Comparison of ENCODE assay signal across 8 mouse cellular contexts in the genomic region with DNA sequence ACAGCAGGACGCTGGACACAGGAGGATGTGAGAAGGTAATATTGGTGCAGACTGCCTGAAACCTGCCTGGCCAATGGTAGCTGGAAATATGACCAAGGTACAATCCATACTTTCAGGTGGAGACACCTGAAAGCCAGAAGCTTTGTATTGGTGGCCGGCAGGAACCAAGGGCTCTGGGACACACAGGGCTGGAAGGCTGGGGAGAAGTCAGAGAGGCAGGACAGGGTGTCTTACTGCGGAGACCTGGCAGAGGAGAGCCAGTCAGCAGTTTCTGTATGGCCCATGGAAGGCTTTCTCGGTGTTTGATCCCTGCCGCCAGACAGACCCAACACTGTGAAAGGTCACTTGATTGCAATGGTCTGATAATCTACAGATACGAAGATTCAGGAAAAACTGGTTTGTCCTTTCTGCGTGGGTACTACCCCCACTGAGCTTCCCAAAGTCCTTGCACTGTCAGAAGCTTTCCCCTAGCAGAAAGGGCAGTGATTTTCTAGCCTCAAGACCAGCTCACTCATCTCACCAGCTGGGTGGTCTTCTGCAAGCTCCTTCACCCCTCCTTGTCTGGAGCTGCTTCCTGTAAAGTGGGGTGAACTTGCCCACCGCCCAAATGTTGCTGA. TPM values are rescaled to one million over a fixed set of nuclear protein-coding genes. Genes with fewer than 3 reads are reported as not detected.
DNase-seq lines count a peak whose midpoint lies in the region; ATAC-seq and TF ChIP-seq lines count a peak whose summit lies in the region.

No protein-coding gene starts in this region.

- peak overlapping the region; percentile 72 for H3K27ac ChIP-seq in kidney, embryonic 15.5 days
- H3K27ac ChIP-seq in bone marrow macrophage, adult 2 months (ENCODE audit: insufficient read depth, low read depth, low read length): no peak overlapping the region
- no peak overlapping the region for H3K27ac ChIP-seq in hindbrain, embryonic 11.5 days (ENCODE audit: low read depth, low read length)
- H3K27ac ChIP-seq in midbrain, embryonic 12.5 days (replicated peaks): 0 out of 2 replicates have a peak overlapping the region, but pooled peaks have one; percentile 79

- no peak for DNase-seq in kidney, adult 11 months
- no peak for DNase-seq in hindbrain, embryonic 11.5 days (ENCODE audit: low spot score)
- no peak for DNase-seq in left cerebral cortex, postnatal 14 days (ENCODE audit: low spot score in 2 of 2)
- DNase-seq in left cerebral cortex, postnatal 25 days (ENCODE audit: low spot score in 2 of 2): no peak
- DNase-seq in frontal cortex, adult 2 months (ENCODE audit: extremely low spot score in 1 of 2, low spot score in 1 of 2): no peak

- H3K9ac ChIP-seq in kidney, embryonic 15.5 days: peak overlapping the region; percentile 56
- peak overlapping the region; percentile 73 for H3K9ac ChIP-seq in hindbrain, embryonic 11.5 days (ENCODE audit: low read depth, low read length)
- H3K9ac ChIP-seq in midbrain, embryonic 12.5 days (replicated peaks): peak overlapping the region; percentile 66; the same call in 1 of the 2 replicates

- peak overlapping the region; percentile 91 for H3K4me2 ChIP-seq in kidney, embryonic 15.5 days
- peak overlapping the region; percentile 97 for H3K4me2 ChIP-seq in hindbrain, embryonic 11.5 days (replicated peaks; ENCODE audit: low read depth, low read length)
- H3K4me2 ChIP-seq in midbrain, embryonic 12.5 days (replicated peaks): peak overlapping the region; percentile 95

- no peaks in the 10 kb centered on the region for H3K36me3 ChIP-seq in kidney, embryonic 15.5 days
- H3K36me3 ChIP-seq in hindbrain, embryonic 11.5 days (ENCODE audit: control insufficient read depth, insufficient read depth, low read length): no peaks in the 10 kb centered on the region
- no peaks in the 10 kb centered on the region for H3K36me3 ChIP-seq in midbrain, embryonic 12.5 days

- TF ChIP-seq CTCF in bone marrow macrophage, adult 2 months (IDR thresholded peaks at IDR 0.05; ENCODE audit: low read depth, low read length): no peak

- TF ChIP-seq POLR2A in bone marrow macrophage, adult 2 months (IDR thresholded peaks at IDR 0.05; ENCODE audit: borderline replicate concordance, low read depth, low read length): no peak

- peak overlapping the region; percentile 60 for H3K4me3 ChIP-seq in kidney, embryonic 15.5 days (replicated peaks)
- peak overlapping the region; percentile 72 for H3K4me3 ChIP-seq in bone marrow macrophage, adult 2 months (ENCODE audit: insufficient read depth, low read length)
- peak overlapping the region; percentile 62 for H3K4me3 ChIP-seq in hindbrain, embryonic 11.5 days (ENCODE audit: low read depth, low read length)
- H3K4me3 ChIP-seq in midbrain, embryonic 12.5 days: peak overlapping the region; percentile 70

- H3K4me1 ChIP-seq in kidney, embryonic 15.5 days: peaks cover 22% of the 10 kb centered on the region
- H3K4me1 ChIP-seq in bone marrow macrophage, adult 2 months (ENCODE audit: control insufficient read depth, insufficient read depth, low read length): peaks cover 6% of the 10 kb centered on the region; the same call in 1 of the 2 replicates
- no peaks in the 10 kb centered on the region; the same call in 1 of the 2 replicates for H3K4me1 ChIP-seq in hindbrain, embryonic 11.5 days (replicated peaks; ENCODE audit: control insufficient read depth, insufficient read depth, low read length)
- H3K4me1 ChIP-seq in midbrain, embryonic 12.5 days: peaks cover 16% of the 10 kb centered on the region

- intact Hi-C loops in left cerebral cortex, postnatal 14 days (cut with DNase I): loop anchor here (10.0 kb wide), 1 partner anchor 115 kb away; no protein-coding TSS in a partner anchor
- intact Hi-C loops in left cerebral cortex, postnatal 25 days (cut with DNase I): loop anchor here (2.0 to 5.0 kb wide), 2 partner anchors 103 to 121 kb away; partner anchors contain the start of genes Cwc15, Kdm4d and Sesn3

- no peak for ATAC-seq in kidney, embryonic 15.5 days (replicated peaks; ENCODE audit: low FRiP score)
- no peak; the same call in 1 of the 2 replicates for ATAC-seq in hindbrain, embryonic 11.5 days (ENCODE audit: low FRiP score)
- ATAC-seq in midbrain, embryonic 12.5 days (ENCODE audit: low FRiP score, low read depth): no peak

- WGBS in kidney, embryonic 15.5 days: 25% methylated on average over 8 of the region's 8 CpGs
- WGBS in hindbrain, embryonic 11.5 days: 22% methylated on average over 8 of the region's 8 CpGs
- WGBS in midbrain, embryonic 12.5 days: 27% methylated on average over 8 of the region's 8 CpGs

- no peaks in the 10 kb centered on the region for H3K9me3 ChIP-seq in kidney, embryonic 15.5 days (replicated peaks)
- H3K9me3 ChIP-seq in hindbrain, embryonic 11.5 days (ENCODE audit: control insufficient read depth, low read length): no peaks in the 10 kb centered on the region
- H3K9me3 ChIP-seq in midbrain, embryonic 12.5 days: no peaks in the 10 kb centered on the region

- H3K27me3 ChIP-seq in kidney, embryonic 15.5 days: 0 out of 2 replicates have a peak, but pooled peaks cover 3% of the 10 kb centered on the region
- H3K27me3 ChIP-seq in hindbrain, embryonic 11.5 days (ENCODE audit: control insufficient read depth, insufficient read depth, low read length): 0 out of 2 replicates have a peak, but pooled peaks cover 2% of the 10 kb centered on the region
- H3K27me3 ChIP-seq in midbrain, embryonic 12.5 days: peaks cover 18% of the 10 kb centered on the region

RNA-seq across cellular contexts. Expression of gene Endod1, which starts 1.4 kb away (rescaled TPM):
- 13.3 and 13.5 TPM in 2 replicates for polyA plus RNA-seq in kidney, embryonic 15.5 days (2015; fragmentation: Nextera tagmentation; extraction: Ambion mirVana)
- 12.2 and 13.8 TPM in 2 replicates for polyA plus RNA-seq in bone marrow macrophage, adult 2 months (2012; ENCODE audit: insufficient read depth, insufficient read length, missing spikeins)
- 9.5 and 10.0 TPM in 2 replicates for polyA plus RNA-seq in hindbrain, embryonic 11.5 days (2014; fragmentation: Nextera tagmentation; extraction: Ambion mirVana)
- polyA plus RNA-seq in midbrain, embryonic 12.5 days (2016; fragmentation: Nextera tagmentation; extraction: Ambion mirVana): 8.5 and 10.3 TPM in 2 replicates
- 10 to 100 TPM; 46.4 to 47.2 TPM for total RNA-seq in left cerebral cortex, postnatal 14 days (2021)
- 10 to 100 TPM; 55.7 to 64.4 TPM for total RNA-seq in left cerebral cortex, postnatal 25 days (2021)
- polyA plus RNA-seq in frontal cortex, adult 2 months (2012; rRNA removed): 36.8 and 39.5 TPM in 2 replicates

Comparison
In these comparisons a context has a peak if more than half of its experiments do, and no peak if none do; other contexts are left out.
1. H3K27ac ChIP-seq: peak in kidney, embryonic 15.5 days (single experiment) and midbrain, embryonic 12.5 days (single experiment); none in bone marrow macrophage, adult 2 months (single experiment) and hindbrain, embryonic 11.5 days (single experiment).
2. Peak in every context shown above with its lines, with median percentiles within 50 percentile points of each other: H3K4me2 ChIP-seq, H3K4me3 ChIP-seq and H3K9ac ChIP-seq.